Mouse (Mus musculus): ENCODE results near the gene Prdx1.

GRCm38 (mm10) chr4:116645624-116646023 is 39.7 kb upstream of the Prdx1 start:
- TF ChIP-seq POLR2A (IDR thresholded peaks at IDR 0.05; ENCODE audit: low read depth, low read length) (no peak), CTCF (IDR thresholded peaks at IDR 0.05; ENCODE audit: extremely low read depth, insufficient read depth, insufficient read length, insufficient replicate concordance) (no peak)

All from spleen, adult 2 months (tissue).